In the genomic region with DNA sequence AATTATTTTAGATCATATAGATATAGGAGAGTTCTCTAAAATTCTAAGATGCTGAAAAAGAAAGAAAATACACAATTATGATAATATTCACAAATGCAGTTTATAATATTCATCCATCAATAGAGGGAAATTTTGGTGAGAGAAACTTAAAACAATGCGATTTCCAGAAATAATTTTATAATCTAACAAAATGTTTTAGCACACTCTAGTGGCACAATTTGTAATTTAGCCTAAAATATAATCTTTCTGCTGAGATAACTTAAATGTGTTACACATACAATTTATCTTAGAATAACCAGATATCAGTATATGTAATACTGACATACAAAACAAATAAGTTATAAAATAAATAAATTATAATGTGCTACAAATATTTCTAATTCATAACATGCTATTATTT, we compare ENCODE assay signal across 20 mouse cellular contexts.
A peak's percentile ranks its signal among the peaks of the same experiment; 100 is the strongest.
DNase-seq lines count a peak whose midpoint lies in the region; ATAC-seq and TF ChIP-seq lines count a peak whose summit lies in the region.
"Had no signal": no experiment of that assay in that cellular context is flagged by ENCODE, and none has a peak within 500 bp of the region (broad histone marks: within the 10 kb centered on the region; RNA-seq: fewer than 3 reads in every experiment).

No protein-coding gene starts in this region.

- H3K4me2 ChIP-seq in forebrain, embryonic 14.5 days (ENCODE audit: low read length) = no peak overlapping the region
- H3K4me2 ChIP-seq in kidney, postnatal 0 days (ENCODE audit: low read length) = no peak overlapping the region
- no peak overlapping the region for H3K4me2 ChIP-seq in kidney, embryonic 16.5 days (replicated peaks; ENCODE audit: low read depth, low read length)
- H3K4me2 ChIP-seq in midbrain, embryonic 14.5 days (ENCODE audit: low read length) = no peak overlapping the region
- H3K4me2 ChIP-seq: embryonic facial prominence, embryonic 13.5 days; forebrain, embryonic 15.5 days; heart, embryonic 13.5 days had no signal

- peak; percentile 1 for DNase-seq in forebrain, embryonic 14.5 days (ENCODE audit: low spot score)
- no peak for DNase-seq in forebrain, embryonic 10.5 days (ENCODE audit: extremely low spot score, low spot score)
- no peak for DNase-seq in kidney, postnatal 0 days (ENCODE audit: low spot score)
- peak; percentile 20 for DNase-seq in midbrain, embryonic 14.5 days
- DNase-seq in midbrain, embryonic 10.5 days (ENCODE audit: low spot score) = no peak
- DNase-seq in brain, embryonic 14.5 days (ENCODE audit: low read depth) = peak; percentile 1
- DNase-seq in right cerebral cortex, postnatal 14 days = no peak
- DNase-seq: adrenal gland, adult 8-10 months; adrenal gland, postnatal 36 days; cerebellum, adult 11 months; cerebellum, adult 8-10 months; cerebellum, postnatal 14 days; embryo, embryonic 11 days; gastrocnemius, postnatal 14 days; heart, postnatal 36 days had no signal

- ATAC-seq in forebrain, embryonic 14.5 days = no peak
- no peak for ATAC-seq in kidney, postnatal 0 days (replicated peaks; ENCODE audit: low FRiP score, low read depth)
- ATAC-seq in kidney, embryonic 16.5 days (ENCODE audit: low FRiP score, low TSS enrichment) = no peak
- ATAC-seq in midbrain, embryonic 14.5 days (ENCODE audit: low FRiP score, low TSS enrichment) = no peak
- ATAC-seq: forebrain, embryonic 15.5 days; hindbrain, embryonic 16.5 days had no signal

- no peak overlapping the region for H3K4me3 ChIP-seq in forebrain, embryonic 14.5 days (ENCODE audit: low read depth, low read length)
- no peak overlapping the region for H3K4me3 ChIP-seq in forebrain, embryonic 10.5 days
- H3K4me3 ChIP-seq in kidney, postnatal 0 days (replicated peaks; ENCODE audit: low read depth, low read length) = no peak overlapping the region
- no peak overlapping the region for H3K4me3 ChIP-seq in kidney, embryonic 16.5 days (ENCODE audit: low read length)
- no peak overlapping the region for H3K4me3 ChIP-seq in midbrain, embryonic 14.5 days (replicated peaks; ENCODE audit: low read depth, low read length)
- no peak overlapping the region for H3K4me3 ChIP-seq in midbrain, embryonic 10.5 days
- H3K4me3 ChIP-seq: embryonic facial prominence, embryonic 13.5 days; forebrain, embryonic 15.5 days; heart, embryonic 13.5 days had no signal

- 76% methylated on average over 1 of the region's 1 CpGs for WGBS in forebrain, embryonic 14.5 days
- 70% methylated on average over 1 of the region's 1 CpGs for WGBS in forebrain, embryonic 10.5 days
- 66% methylated on average over 1 of the region's 1 CpGs for WGBS in kidney, postnatal 0 days
- 67% methylated on average over 1 of the region's 1 CpGs for WGBS in kidney, embryonic 16.5 days
- 65% methylated on average over 1 of the region's 1 CpGs for WGBS in midbrain, embryonic 14.5 days
- 74% methylated on average over 1 of the region's 1 CpGs for WGBS in midbrain, embryonic 10.5 days

- no peak overlapping the region for H3K27ac ChIP-seq in forebrain, embryonic 14.5 days (ENCODE audit: low read depth, low read length)
- H3K27ac ChIP-seq in forebrain, embryonic 10.5 days = no peak overlapping the region
- no peak overlapping the region for H3K27ac ChIP-seq in kidney, postnatal 0 days
- no peak overlapping the region for H3K27ac ChIP-seq in kidney, embryonic 16.5 days (ENCODE audit: low read length)
- no peak overlapping the region for H3K27ac ChIP-seq in midbrain, embryonic 14.5 days (replicated peaks; ENCODE audit: low read depth, low read length)
- no peak overlapping the region for H3K27ac ChIP-seq in midbrain, embryonic 10.5 days (replicated peaks)
- H3K27ac ChIP-seq: embryonic facial prominence, embryonic 13.5 days; forebrain, embryonic 15.5 days; heart, embryonic 13.5 days had no signal

- H3K36me3 ChIP-seq in forebrain, embryonic 14.5 days (ENCODE audit: control insufficient read depth, insufficient read depth, low read length) = no peaks in the 10 kb centered on the region
- no peaks in the 10 kb centered on the region for H3K36me3 ChIP-seq in forebrain, embryonic 10.5 days (replicated peaks)
- no peaks in the 10 kb centered on the region for H3K36me3 ChIP-seq in kidney, postnatal 0 days (ENCODE audit: insufficient read depth, low read length)
- no peaks in the 10 kb centered on the region for H3K36me3 ChIP-seq in kidney, embryonic 16.5 days (ENCODE audit: insufficient read depth, low read length)
- H3K36me3 ChIP-seq in midbrain, embryonic 14.5 days (ENCODE audit: control insufficient read depth, insufficient read depth, low read length) = no peaks in the 10 kb centered on the region
- no peaks in the 10 kb centered on the region for H3K36me3 ChIP-seq in midbrain, embryonic 10.5 days
- H3K36me3 ChIP-seq: embryonic facial prominence, embryonic 13.5 days; forebrain, embryonic 15.5 days; heart, embryonic 13.5 days had no signal

- no peaks in the 10 kb centered on the region for H3K4me1 ChIP-seq in forebrain, embryonic 14.5 days (ENCODE audit: control insufficient read depth, insufficient read depth, low read length)
- H3K4me1 ChIP-seq in forebrain, embryonic 10.5 days = no peaks in the 10 kb centered on the region
- H3K4me1 ChIP-seq in kidney, postnatal 0 days (replicated peaks; ENCODE audit: insufficient read depth, low read length) = no peaks in the 10 kb centered on the region
- H3K4me1 ChIP-seq in kidney, embryonic 16.5 days (ENCODE audit: insufficient read depth, low read length) = no peaks in the 10 kb centered on the region
- no peaks in the 10 kb centered on the region for H3K4me1 ChIP-seq in midbrain, embryonic 14.5 days (ENCODE audit: control insufficient read depth, insufficient read depth, low read length)
- H3K4me1 ChIP-seq in midbrain, embryonic 10.5 days = no peaks in the 10 kb centered on the region
- H3K4me1 ChIP-seq: embryonic facial prominence, embryonic 13.5 days; forebrain, embryonic 15.5 days; heart, embryonic 13.5 days had no signal

- H3K9ac ChIP-seq in forebrain, embryonic 14.5 days (ENCODE audit: low read length) = no peak overlapping the region
- H3K9ac ChIP-seq in kidney, postnatal 0 days (ENCODE audit: low read depth, low read length) = no peak overlapping the region
- no peak overlapping the region for H3K9ac ChIP-seq in kidney, embryonic 16.5 days (replicated peaks; ENCODE audit: low read length)
- no peak overlapping the region for H3K9ac ChIP-seq in midbrain, embryonic 14.5 days (replicated peaks; ENCODE audit: low read length)
- H3K9ac ChIP-seq: embryonic facial prominence, embryonic 13.5 days; forebrain, embryonic 15.5 days; heart, embryonic 13.5 days had no signal

- H3K9me3 ChIP-seq in forebrain, embryonic 14.5 days (replicated peaks; ENCODE audit: control insufficient read depth, low read length) = no peaks in the 10 kb centered on the region
- no peaks in the 10 kb centered on the region for H3K9me3 ChIP-seq in forebrain, embryonic 10.5 days
- no peaks in the 10 kb centered on the region for H3K9me3 ChIP-seq in kidney, postnatal 0 days (replicated peaks; ENCODE audit: low read length)
- no peaks in the 10 kb centered on the region for H3K9me3 ChIP-seq in kidney, embryonic 16.5 days (ENCODE audit: low read length)
- no peaks in the 10 kb centered on the region for H3K9me3 ChIP-seq in midbrain, embryonic 14.5 days (ENCODE audit: control insufficient read depth, low read length)
- no peaks in the 10 kb centered on the region for H3K9me3 ChIP-seq in midbrain, embryonic 10.5 days (replicated peaks)
- H3K9me3 ChIP-seq: embryonic facial prominence, embryonic 13.5 days; forebrain, embryonic 15.5 days; heart, embryonic 13.5 days had no signal

- no peak for TF ChIP-seq POLR2A in brain, embryonic 14.5 days (IDR thresholded peaks at IDR 0.05; ENCODE audit: borderline replicate concordance, extremely low read depth, insufficient read depth, insufficient read length, poor library complexity, severe bottlenecking)

- no peaks in the 10 kb centered on the region for H3K27me3 ChIP-seq in forebrain, embryonic 14.5 days (replicated peaks; ENCODE audit: control insufficient read depth, insufficient read depth, low read length)
- H3K27me3 ChIP-seq in forebrain, embryonic 10.5 days (ENCODE audit: poor library complexity, severe bottlenecking) = no peaks in the 10 kb centered on the region
- H3K27me3 ChIP-seq in kidney, postnatal 0 days (ENCODE audit: insufficient read depth, low read length) = no peaks in the 10 kb centered on the region
- H3K27me3 ChIP-seq in kidney, embryonic 16.5 days (ENCODE audit: insufficient read depth, low read length) = no peaks in the 10 kb centered on the region
- H3K27me3 ChIP-seq in midbrain, embryonic 14.5 days (ENCODE audit: control insufficient read depth, insufficient read depth, low read length) = no peaks in the 10 kb centered on the region
- no peaks in the 10 kb centered on the region for H3K27me3 ChIP-seq in midbrain, embryonic 10.5 days (ENCODE audit: low read depth, poor library complexity, severe bottlenecking)
- H3K27me3 ChIP-seq: embryonic facial prominence, embryonic 13.5 days; forebrain, embryonic 15.5 days; heart, embryonic 13.5 days had no signal

- peak; percentile 27; the same call in 1 of the 2 replicates for TF ChIP-seq CTCF in kidney, postnatal 0 days (IDR thresholded peaks at IDR 0.05; ENCODE audit: low read depth)
- TF ChIP-seq CTCF in brain, embryonic 14.5 days (IDR thresholded peaks at IDR 0.05; ENCODE audit: borderline replicate concordance, extremely low read depth, insufficient read depth, insufficient read length) = no peak

Comparison
In these comparisons a context has a peak if more than half of its experiments do, and no peak if none do; other contexts are left out.
1. DNase-seq: peak in forebrain, embryonic 14.5 days (single experiment), midbrain, embryonic 14.5 days (single experiment) and brain, embryonic 14.5 days (single experiment); none in forebrain, embryonic 10.5 days (single experiment), kidney, postnatal 0 days (single experiment), midbrain, embryonic 10.5 days (single experiment) and right cerebral cortex, postnatal 14 days (single experiment).